ENCODE assay signal across 16 mouse cellular contexts in the genomic region with DNA sequence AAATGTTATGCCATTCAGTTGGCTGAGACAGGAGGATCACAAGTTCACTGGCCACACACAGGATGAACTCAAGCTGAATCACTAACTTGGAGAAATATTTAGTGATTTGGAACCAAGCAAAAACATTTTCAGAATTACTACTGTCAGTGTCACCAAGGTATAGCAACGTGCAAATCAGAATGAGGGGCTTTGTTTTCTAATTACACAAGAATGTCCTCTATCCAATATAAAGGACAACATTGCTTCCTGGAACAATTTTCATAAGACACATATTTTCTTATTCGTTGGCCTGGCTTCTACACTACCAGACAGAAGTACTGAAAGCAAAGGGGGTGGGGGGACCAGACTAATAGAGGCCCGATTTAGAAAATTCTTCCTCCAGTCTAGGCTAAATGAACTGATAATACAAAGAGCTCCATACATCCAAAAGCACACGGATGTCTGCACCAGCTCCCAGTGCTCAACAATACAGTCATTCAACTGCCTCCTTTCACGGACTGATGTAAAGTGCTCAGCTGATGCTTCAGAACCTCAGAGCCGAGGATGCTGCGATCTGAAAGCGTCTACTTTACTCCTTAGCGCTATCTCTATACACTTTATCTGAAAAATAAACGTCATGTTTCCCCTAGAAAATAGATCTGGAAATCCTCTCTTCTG. TPM values are rescaled to one million over a fixed set of nuclear protein-coding genes. Genes with fewer than 3 reads are reported as not detected.
DNase-seq lines count a peak whose midpoint lies in the region; ATAC-seq lines count a peak whose summit lies in the region.
"Had no signal": no experiment of that assay in that cellular context is flagged by ENCODE, and none has a peak within 500 bp of the region (broad histone marks: within the 10 kb centered on the region; RNA-seq: fewer than 3 reads in every experiment).

No protein-coding gene starts in this region.

- no peak overlapping the region for H3K4me3 ChIP-seq in intestine, embryonic 15.5 days (replicated peaks)
- H3K4me3 ChIP-seq in intestine, embryonic 16.5 days (ENCODE audit: low read length) = no peak overlapping the region
- H3K4me3 ChIP-seq in forebrain, embryonic 12.5 days (replicated peaks) = no peak overlapping the region
- no peak overlapping the region for H3K4me3 ChIP-seq in hindbrain, embryonic 14.5 days (replicated peaks; ENCODE audit: low read length)
- no peak overlapping the region for H3K4me3 ChIP-seq in neural tube, embryonic 12.5 days
- H3K4me3 ChIP-seq: kidney, embryonic 15.5 days; limb, embryonic 12.5 days; lung, embryonic 15.5 days; megakaryocyte, embryonic 14.5 days; stomach, embryonic 15.5 days had no signal

- WGBS in intestine, embryonic 15.5 days = 69% methylated on average over 10 of the region's 10 CpGs
- WGBS in intestine, embryonic 16.5 days = 70% methylated on average over 10 of the region's 10 CpGs
- WGBS in forebrain, embryonic 12.5 days = 30% methylated on average over 10 of the region's 10 CpGs
- WGBS in hindbrain, embryonic 14.5 days = 49% methylated on average over 10 of the region's 10 CpGs
- WGBS in neural tube, embryonic 12.5 days = 53% methylated on average over 10 of the region's 10 CpGs

- no peak overlapping the region for H3K4me2 ChIP-seq in intestine, embryonic 15.5 days (replicated peaks)
- no peak overlapping the region for H3K4me2 ChIP-seq in intestine, embryonic 16.5 days (ENCODE audit: low read depth, low read length)
- H3K4me2 ChIP-seq in forebrain, embryonic 12.5 days = no peak overlapping the region
- H3K4me2 ChIP-seq in hindbrain, embryonic 14.5 days (replicated peaks) = peak overlapping the region; percentile 12; the same call in 1 of the 2 replicates
- no peak overlapping the region for H3K4me2 ChIP-seq in neural tube, embryonic 12.5 days (replicated peaks)
- H3K4me2 ChIP-seq: kidney, embryonic 15.5 days; limb, embryonic 12.5 days; lung, embryonic 15.5 days; stomach, embryonic 15.5 days had no signal

- DNase-seq in hindbrain, embryonic 14.5 days (ENCODE audit: low spot score) = no peak
- no peak for DNase-seq in urinary bladder, postnatal 25 days (ENCODE audit: low spot score)
- no peak for DNase-seq in adrenal gland, adult (ENCODE audit: inconsistent age in 2 of 2, low spot score in 1 of 2)
- DNase-seq: cerebellum, adult 9-11 months; heart, adult 18-20 months; heart, postnatal 36 days; thymus, postnatal 25 days had no signal

- H3K36me3 ChIP-seq in intestine, embryonic 15.5 days = no peaks in the 10 kb centered on the region
- H3K36me3 ChIP-seq in intestine, embryonic 16.5 days (ENCODE audit: control insufficient read depth, insufficient read depth, low read length) = no peaks in the 10 kb centered on the region; the same call in 1 of the 2 replicates
- H3K36me3 ChIP-seq in forebrain, embryonic 12.5 days (replicated peaks) = peaks cover 12% of the 10 kb centered on the region; the same call in 1 of the 2 replicates
- peaks cover 9% of the 10 kb centered on the region; the same call in 1 of the 2 replicates for H3K36me3 ChIP-seq in hindbrain, embryonic 14.5 days (replicated peaks; ENCODE audit: control insufficient read depth, insufficient read depth)
- H3K36me3 ChIP-seq in neural tube, embryonic 12.5 days = peaks cover 3% of the 10 kb centered on the region; the same call in 1 of the 2 replicates
- H3K36me3 ChIP-seq: stomach, embryonic 15.5 days had no signal

- H3K27ac ChIP-seq in intestine, embryonic 15.5 days = no peak overlapping the region
- no peak overlapping the region for H3K27ac ChIP-seq in intestine, embryonic 16.5 days (ENCODE audit: low read length)
- H3K27ac ChIP-seq in forebrain, embryonic 12.5 days = peak overlapping the region; percentile 54
- H3K27ac ChIP-seq in hindbrain, embryonic 14.5 days = no peak overlapping the region; the same call in 1 of the 2 replicates
- no peak overlapping the region for H3K27ac ChIP-seq in neural tube, embryonic 12.5 days
- H3K27ac ChIP-seq: kidney, embryonic 15.5 days; limb, embryonic 12.5 days; lung, embryonic 15.5 days; stomach, embryonic 15.5 days had no signal

- H3K4me1 ChIP-seq in intestine, embryonic 15.5 days (replicated peaks) = no peaks in the 10 kb centered on the region
- peaks cover 19% of the 10 kb centered on the region for H3K4me1 ChIP-seq in intestine, embryonic 16.5 days (ENCODE audit: control insufficient read depth, insufficient read depth, low read length)
- H3K4me1 ChIP-seq in forebrain, embryonic 12.5 days = peaks cover 18% of the 10 kb centered on the region
- peaks cover 4% of the 10 kb centered on the region; the same call in 1 of the 2 replicates for H3K4me1 ChIP-seq in hindbrain, embryonic 14.5 days (replicated peaks; ENCODE audit: control insufficient read depth, insufficient read depth, low read length)
- no peaks in the 10 kb centered on the region for H3K4me1 ChIP-seq in neural tube, embryonic 12.5 days
- H3K4me1 ChIP-seq: stomach, embryonic 15.5 days had no signal

- 0 out of 2 replicates have a peak, but pooled peaks have one; percentile 31 for ATAC-seq in intestine, embryonic 15.5 days
- ATAC-seq in intestine, embryonic 16.5 days = no peak
- ATAC-seq in forebrain, embryonic 12.5 days (ENCODE audit: low FRiP score) = peak; percentile 79
- peak; percentile 51; the same call in 1 of the 2 replicates for ATAC-seq in hindbrain, embryonic 14.5 days (ENCODE audit: low FRiP score)
- peak; percentile 74 for ATAC-seq in neural tube, embryonic 12.5 days (ENCODE audit: low FRiP score, low read depth)

- H3K27me3 ChIP-seq in intestine, embryonic 15.5 days (replicated peaks) = no peaks in the 10 kb centered on the region
- H3K27me3 ChIP-seq in intestine, embryonic 16.5 days (replicated peaks; ENCODE audit: control insufficient read depth, insufficient read depth, low read length) = no peaks in the 10 kb centered on the region
- H3K27me3 ChIP-seq in forebrain, embryonic 12.5 days = no peaks in the 10 kb centered on the region
- no peaks in the 10 kb centered on the region for H3K27me3 ChIP-seq in hindbrain, embryonic 14.5 days (ENCODE audit: control insufficient read depth, insufficient read depth, low read length)
- no peaks in the 10 kb centered on the region for H3K27me3 ChIP-seq in neural tube, embryonic 12.5 days (replicated peaks)
- H3K27me3 ChIP-seq: kidney, embryonic 15.5 days; limb, embryonic 12.5 days; lung, embryonic 15.5 days; megakaryocyte, embryonic 14.5 days; stomach, embryonic 15.5 days had no signal

- H3K9ac ChIP-seq in intestine, embryonic 15.5 days = no peak overlapping the region
- H3K9ac ChIP-seq in intestine, embryonic 16.5 days (ENCODE audit: low read depth, low read length) = no peak overlapping the region
- no peak overlapping the region for H3K9ac ChIP-seq in forebrain, embryonic 12.5 days
- H3K9ac ChIP-seq in hindbrain, embryonic 14.5 days = no peak overlapping the region
- H3K9ac ChIP-seq in neural tube, embryonic 12.5 days = no peak overlapping the region
- H3K9ac ChIP-seq: kidney, embryonic 15.5 days; limb, embryonic 12.5 days; lung, embryonic 15.5 days; stomach, embryonic 15.5 days had no signal

- no peaks in the 10 kb centered on the region for H3K9me3 ChIP-seq in intestine, embryonic 15.5 days
- no peaks in the 10 kb centered on the region for H3K9me3 ChIP-seq in intestine, embryonic 16.5 days (ENCODE audit: control insufficient read depth, low read length)
- no peaks in the 10 kb centered on the region for H3K9me3 ChIP-seq in forebrain, embryonic 12.5 days
- no peaks in the 10 kb centered on the region for H3K9me3 ChIP-seq in hindbrain, embryonic 14.5 days (ENCODE audit: control insufficient read depth, low read length)
- no peaks in the 10 kb centered on the region for H3K9me3 ChIP-seq in neural tube, embryonic 12.5 days
- H3K9me3 ChIP-seq: kidney, embryonic 15.5 days; limb, embryonic 12.5 days; lung, embryonic 15.5 days; megakaryocyte, embryonic 14.5 days; stomach, embryonic 15.5 days had no signal

RNA-seq across cellular contexts. Expression of gene Lrp6, which starts 29.2 kb away (rescaled TPM):
- 25.4 and 25.5 TPM in 2 replicates for polyA plus RNA-seq in intestine, embryonic 15.5 days (2015; fragmentation: Nextera tagmentation; extraction: Ambion mirVana)
- polyA plus RNA-seq in intestine, embryonic 16.5 days (2015; fragmentation: Nextera tagmentation; extraction: Ambion mirVana) = 11.9 and 19.6 TPM in 2 replicates
- 32.0 and 33.3 TPM in 2 replicates for polyA plus RNA-seq in forebrain, embryonic 12.5 days (2016; fragmentation: Nextera tagmentation; extraction: Ambion mirVana)
- polyA plus RNA-seq in hindbrain, embryonic 14.5 days (2014; fragmentation: Nextera tagmentation; extraction: Ambion mirVana) = 21.5 and 22.3 TPM in 2 replicates
- 29.0 and 29.7 TPM in 2 replicates for polyA plus RNA-seq in neural tube, embryonic 12.5 days (2016; fragmentation: Nextera tagmentation; extraction: Ambion mirVana)
